Mouse (Mus musculus) mesoderm, embryonic 11.5 days (tissue): ENCODE measurements around the gene Ttc7.

Source experiments
- DNase-seq: peaks from one replicate; pipeline ENCODE4 v3.0.0-alpha.2; 2012; ENCODE audit warnings: low read depth, low spot score

The Ttc7 gene

GRCm38 (mm10) chr17:87406646-87407045 is 124.0 kb downstream of the Ttc7 start:
- no peak for DNase-seq

- no peak for DNase-seq
These were observed 135.4 kb downstream of the Ttc7 start for GRCm38 (mm10) chr17:87418082-87418481.

GRCm38 (mm10) chr17:87427511-87427910 is 144.8 kb downstream of the Ttc7 start, which contains the start of gene Stpg4:
TSS of gene Stpg4 (minus strand) at chr17:87427741.
- no peak for DNase-seq

- DNase-seq, result no peak
These were observed 146.7 kb downstream of the Ttc7 start for GRCm38 (mm10) chr17:87429431-87429830.
